Mouse (Mus musculus) erythroblast, embryonic 14.5 days (primary cell): Measurements from ENCODE around the gene Caskin1.

Experiments
- GATA1 ChIP-seq: IDR thresholded peaks from 2 replicates; pipeline ENCODE4 v1.6.1; 2012; ENCODE audit warnings: low read length, inconsistent platforms, mixed read lengths
- TAL1 ChIP-seq: IDR thresholded peaks from 3 replicates; pipeline ENCODE4 v1.6.1; 2012; ENCODE audit warnings: low read length, inconsistent platforms, mixed read lengths

- TF ChIP-seq TAL1 (no peak), GATA1 (no peak)
Observed at GRCm38 (mm10) chr17:24507806-24508460, 19.5 kb downstream of the Caskin1 start.
